Mouse (Mus musculus): ENCODE data around the gene Klhl1. TPM values are rescaled to one million over a fixed set of nuclear protein-coding genes. Genes with fewer than 3 reads are reported as not detected.

Gene Klhl1
- polyA plus RNA-seq, 1 experiment from 2014 or later = not detected

DNA sequence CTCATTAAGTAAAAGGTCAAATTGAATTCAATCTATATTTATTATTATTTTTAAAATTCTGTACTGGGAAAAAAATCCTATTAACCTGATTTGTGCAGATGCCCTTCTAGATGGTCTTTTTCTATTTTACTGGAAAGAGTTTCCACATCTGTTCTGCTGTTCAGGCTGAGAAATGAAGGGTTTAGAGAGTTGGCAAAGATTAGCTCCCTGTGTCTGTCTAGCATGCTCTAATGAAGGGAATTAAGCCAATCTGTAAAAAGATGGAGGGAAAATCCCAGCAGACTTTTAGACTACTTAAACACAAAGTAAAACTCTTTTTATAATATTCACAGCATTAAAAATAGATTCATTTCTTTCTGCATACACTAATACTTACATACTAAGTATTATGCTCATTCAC lies 47.6 kb downstream of the Klhl1 start:
- no peaks in the 10 kb centered on the region for H3K36me3 ChIP-seq (replicated peaks; ENCODE audit: insufficient read depth, low read length)
- no peak for DNase-seq
- no peak for ATAC-seq
- H3K4me2 ChIP-seq (ENCODE audit: low read depth, low read length) = no peak overlapping the region
- TF ChIP-seq CTCF (IDR thresholded peaks at IDR 0.05; ENCODE audit: low read depth) (no peak), EP300 (IDR thresholded peaks at IDR 0.05; ENCODE audit: low read depth) (no peak)
- H3K27me3 ChIP-seq (ENCODE audit: insufficient read depth, low read length) = no peaks in the 10 kb centered on the region
- H3K27ac ChIP-seq (ENCODE audit: low read depth) = no peak overlapping the region
- no peaks in the 10 kb centered on the region for H3K9me3 ChIP-seq (ENCODE audit: low read length)
- H3K4me3 ChIP-seq (ENCODE audit: low read depth, low read length) = no peak overlapping the region
- no peaks in the 10 kb centered on the region for H3K4me1 ChIP-seq (ENCODE audit: insufficient read depth)
- no peak overlapping the region for H3K9ac ChIP-seq (replicated peaks)

DNA sequence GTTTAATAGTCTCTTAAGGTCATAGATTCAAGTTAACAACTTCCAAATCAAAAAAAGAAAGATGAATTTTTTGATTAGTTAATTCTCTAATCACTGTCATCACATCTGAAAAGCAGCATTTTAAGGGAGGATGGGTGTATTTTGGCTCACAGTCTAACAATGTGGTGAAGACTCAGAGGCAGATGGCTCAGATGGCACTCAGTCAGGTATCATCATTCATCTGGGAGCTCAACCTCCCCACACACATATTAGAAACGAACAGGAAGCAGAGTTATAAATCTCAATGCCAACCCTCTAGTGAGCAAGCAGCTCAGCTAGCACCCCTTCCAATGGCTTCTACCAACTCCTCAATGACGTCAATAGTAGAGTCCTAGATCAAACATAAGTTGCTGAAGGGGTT lies 57.1 kb downstream of the Klhl1 start:
- Histone ChIP-seq H3K4me3 (ENCODE audit: low read depth, low read length) (no peak overlapping the region), H3K4me2 (ENCODE audit: low read depth, low read length) (no peak overlapping the region), H3K9me3 (ENCODE audit: low read length) (no peaks in the 10 kb centered on the region), H3K27me3 (ENCODE audit: insufficient read depth, low read length) (no peaks in the 10 kb centered on the region), H3K4me1 (ENCODE audit: insufficient read depth) (no peaks in the 10 kb centered on the region), H3K36me3 (replicated peaks; ENCODE audit: insufficient read depth, low read length) (no peaks in the 10 kb centered on the region), H3K27ac (ENCODE audit: low read depth) (no peak overlapping the region), H3K9ac (replicated peaks) (no peak overlapping the region)
- WGBS (ENCODE audit: insufficient replicate concordance) = 57% methylated on average over 2 of the region's 2 CpGs
- ATAC-seq (no peak), DNase-seq (no peak)
- TF ChIP-seq EP300 (IDR thresholded peaks at IDR 0.05; ENCODE audit: low read depth) (no peak), CTCF (IDR thresholded peaks at IDR 0.05; ENCODE audit: low read depth) (no peak)

GRCm38 (mm10) chr14:96392032-96392737 lies 126.7 kb downstream of the Klhl1 start:
- DNase-seq = no peak

DNA sequence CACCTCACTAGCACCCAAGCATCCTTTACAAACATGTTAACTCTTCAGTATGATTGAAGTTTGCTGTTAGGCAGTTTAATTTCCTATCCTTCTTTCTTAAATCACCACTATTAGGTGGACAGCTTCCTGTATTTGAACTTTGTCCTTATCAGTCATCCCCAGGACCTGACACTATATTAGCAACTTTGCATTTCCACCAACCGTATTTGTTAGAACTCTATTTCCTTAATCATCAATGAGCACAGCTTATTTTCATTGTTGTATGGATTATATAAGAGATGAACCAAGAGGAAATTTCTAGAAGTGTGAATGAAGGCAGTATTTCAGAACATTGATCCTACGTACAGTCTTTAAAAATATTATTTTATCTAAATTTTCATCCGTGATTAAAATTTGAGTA lies 156.2 kb downstream of the Klhl1 start:
- Histone ChIP-seq H3K4me3 (ENCODE audit: low read depth, low read length) (no peak overlapping the region), H3K27me3 (ENCODE audit: insufficient read depth, low read length) (no peaks in the 10 kb centered on the region), H3K27ac (ENCODE audit: low read depth) (no peak overlapping the region), H3K9ac (replicated peaks) (no peak overlapping the region), H3K4me2 (ENCODE audit: low read depth, low read length) (no peak overlapping the region), H3K4me1 (ENCODE audit: insufficient read depth) (no peaks in the 10 kb centered on the region), H3K36me3 (replicated peaks; ENCODE audit: insufficient read depth, low read length) (no peaks in the 10 kb centered on the region), H3K9me3 (ENCODE audit: low read length) (no peaks in the 10 kb centered on the region)
- DNase-seq = no peak
- no peak for TF ChIP-seq EP300 (IDR thresholded peaks at IDR 0.05; ENCODE audit: low read depth)
- no peak for TF ChIP-seq CTCF (IDR thresholded peaks at IDR 0.05; ENCODE audit: low read depth)
- ATAC-seq = no peak
- 76% methylated on average over 3 of the region's 3 CpGs for WGBS (ENCODE audit: insufficient replicate concordance)

More at GRCm38 (mm10) chr14:96392032-96392737, 126.7 kb downstream of the Klhl1 start:
- H3K9ac ChIP-seq (replicated peaks) = no peak overlapping the region
- no peak overlapping the region for H3K27ac ChIP-seq (ENCODE audit: low read depth)
- H3K4me2 ChIP-seq (ENCODE audit: low read depth, low read length) = no peak overlapping the region
- no peaks in the 10 kb centered on the region for H3K27me3 ChIP-seq (ENCODE audit: insufficient read depth, low read length)
- no peaks in the 10 kb centered on the region for H3K4me1 ChIP-seq (ENCODE audit: insufficient read depth)
- H3K9me3 ChIP-seq (ENCODE audit: low read length) = no peaks in the 10 kb centered on the region
- H3K36me3 ChIP-seq (replicated peaks; ENCODE audit: insufficient read depth, low read length) = no peaks in the 10 kb centered on the region
- ATAC-seq = no peak
- no peak overlapping the region for H3K4me3 ChIP-seq (ENCODE audit: low read depth, low read length)
- TF ChIP-seq CTCF (IDR thresholded peaks at IDR 0.05; ENCODE audit: low read depth) (no peak), EP300 (IDR thresholded peaks at IDR 0.05; ENCODE audit: low read depth) (no peak)

DNA sequence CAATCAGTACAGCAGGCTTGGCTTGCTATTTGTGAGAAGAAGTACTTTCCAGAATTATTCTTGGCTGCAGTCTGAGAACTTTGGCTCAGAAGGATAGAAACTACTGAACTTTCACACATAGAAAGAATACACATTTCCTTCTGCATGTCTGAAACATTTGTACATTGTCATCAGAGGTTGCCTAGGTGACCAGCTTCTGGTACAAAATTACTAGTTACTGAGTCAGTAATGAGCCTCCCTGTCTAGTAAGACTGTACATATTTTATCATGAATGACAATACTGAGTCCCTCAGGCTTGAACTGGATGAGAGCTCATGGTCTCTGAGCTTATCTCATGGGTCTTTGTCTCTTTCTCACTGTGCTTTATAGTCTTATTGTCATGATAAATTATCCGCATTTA lies 170.7 kb downstream of the Klhl1 start:
- no peaks in the 10 kb centered on the region for H3K36me3 ChIP-seq (replicated peaks; ENCODE audit: insufficient read depth, low read length)
- no peaks in the 10 kb centered on the region for H3K4me1 ChIP-seq (ENCODE audit: insufficient read depth)
- ATAC-seq (no peak), DNase-seq (no peak)
- H3K4me2 ChIP-seq (ENCODE audit: low read depth, low read length) = no peak overlapping the region
- no peak overlapping the region for H3K9ac ChIP-seq (replicated peaks)
- no peak for TF ChIP-seq CTCF (IDR thresholded peaks at IDR 0.05; ENCODE audit: low read depth)
- H3K27me3 ChIP-seq (ENCODE audit: insufficient read depth, low read length) = no peaks in the 10 kb centered on the region
- no peak overlapping the region for H3K27ac ChIP-seq (ENCODE audit: low read depth)
- WGBS (ENCODE audit: insufficient replicate concordance) = 89% methylated on average over 1 of the region's 1 CpGs
- H3K9me3 ChIP-seq (ENCODE audit: low read length) = no peaks in the 10 kb centered on the region
- no peak overlapping the region for H3K4me3 ChIP-seq (ENCODE audit: low read depth, low read length)

- DNase-seq = no peak
- 59% methylated on average over 4 of the region's 4 CpGs for WGBS (ENCODE audit: insufficient replicate concordance)
- no peak overlapping the region for H3K4me3 ChIP-seq (ENCODE audit: low read depth, low read length)
- ATAC-seq = no peak
- H3K4me2 ChIP-seq (ENCODE audit: low read depth, low read length) = no peak overlapping the region
- TF ChIP-seq EP300 (IDR thresholded peaks at IDR 0.05; ENCODE audit: low read depth) (no peak), CTCF (IDR thresholded peaks at IDR 0.05; ENCODE audit: low read depth) (no peak)
- no peaks in the 10 kb centered on the region for H3K27me3 ChIP-seq (ENCODE audit: insufficient read depth, low read length)
- no peaks in the 10 kb centered on the region for H3K9me3 ChIP-seq (ENCODE audit: low read length)
- H3K4me1 ChIP-seq (ENCODE audit: insufficient read depth) = no peaks in the 10 kb centered on the region
- no peak overlapping the region for H3K27ac ChIP-seq (ENCODE audit: low read depth)
- H3K36me3 ChIP-seq (replicated peaks; ENCODE audit: insufficient read depth, low read length) = no peaks in the 10 kb centered on the region
- H3K9ac ChIP-seq (replicated peaks) = no peak overlapping the region
Measured at GRCm38 (mm10) chr14:96331069-96331468, 187.8 kb downstream of the Klhl1 start.

Measured in liver, postnatal 0 days (tissue).